Mouse (Mus musculus) MEL (cell line): Measurements from ENCODE around the gene Per1. TPM values are rescaled to one million over a fixed set of nuclear protein-coding genes. Genes with fewer than 3 reads are reported as not detected.

Experiments
- DNase-seq: peaks from one replicate; pipeline ENCODE4 v3.0.0; 2011; ENCODE audit warnings: low read depth, low spot score
- H3K27ac ChIP-seq: 2 replicates; pipeline ENCODE4 v1.5.1; 2012; ENCODE audit warnings: low read depth, mild to moderate bottlenecking, control low read depth, low read length, moderate library complexity; ENCODE audit not compliant: control insufficient read depth
- H3K27me3 ChIP-seq, 2 experiments: fragments of 150-350 bp in 1 of 2; sonication (generic) in 1 of 2; 2 replicates each; pipeline ENCODE4 v1.6.1; 2012; ENCODE audit warnings: low read length in 2 of 2, mild to moderate bottlenecking in 2 of 2, improper control_type of control experiment in 1 of 2, moderate library complexity in 1 of 2; ENCODE audit not compliant: insufficient read depth in 2 of 2, control insufficient read depth in 1 of 2
- H3K36me3 ChIP-seq, 2 experiments: 2 replicates each; pipeline ENCODE4 v1.6.1; 2012 to 2014; ENCODE audit warnings: low read length in 2 of 2, improper control_type of control experiment in 1 of 2, inconsistent platforms in 1 of 2, mild to moderate bottlenecking in 1 of 2; ENCODE audit not compliant: insufficient read depth in 2 of 2, control insufficient read depth in 1 of 2
- H3K4me1 ChIP-seq, 2 experiments: fragments of 150-350 bp in 1 of 2; sonication (generic) in 1 of 2; 2 replicates each; pipeline ENCODE4 v1.6.1; 2012; ENCODE audit warnings: low read length in 2 of 2, improper control_type of control experiment in 1 of 2, mild to moderate bottlenecking in 1 of 2; ENCODE audit not compliant: insufficient read depth in 2 of 2, control insufficient read depth in 1 of 2
- H3K4me3 ChIP-seq, 2 experiments: fragments of 150-350 bp in 1 of 2; sonication (generic) in 1 of 2; 2 replicates each; pipeline ENCODE4 v1.5.1; 2012; ENCODE audit warnings: low read depth in 2 of 2, low read length in 2 of 2, mild to moderate bottlenecking in 2 of 2, moderate library complexity in 2 of 2, control low read depth in 1 of 2, improper control_type of control experiment in 1 of 2; ENCODE audit not compliant: control insufficient read depth in 1 of 2, insufficient read depth in 1 of 2
- H3K79me2 ChIP-seq: 2 replicates; pipeline ENCODE4 v1.6.1; 2012; ENCODE audit warnings: mild to moderate bottlenecking, low read length, moderate library complexity; ENCODE audit not compliant: control insufficient read depth, poor library complexity, insufficient read depth
- H3K9ac ChIP-seq: 2 replicates; pipeline ENCODE4 v1.6.1; 2012; ENCODE audit warnings: low read depth, mild to moderate bottlenecking, control low read depth, low read length, moderate library complexity; ENCODE audit not compliant: control insufficient read depth, poor library complexity, severe bottlenecking
- H3K9me3 ChIP-seq: fragments of 150-350 bp; sonication (generic); replicated peaks from 2 replicates; pipeline ENCODE4 v1.6.1; 2012; ENCODE audit warnings: mild to moderate bottlenecking, low read length, improper control_type of control experiment, moderate library complexity; ENCODE audit not compliant: insufficient read depth
- BHLHE40 ChIP-seq: IDR thresholded peaks from 2 replicates; pipeline ENCODE4 v1.6.1; 2012; ENCODE audit warnings: low read depth, mild to moderate bottlenecking, inconsistent platforms, low read length, improper control_type of control experiment, borderline replicate concordance
- CHD1 ChIP-seq: IDR thresholded peaks from 2 replicates; pipeline ENCODE4 v1.6.1; 2012; ENCODE audit warnings: low read depth, mild to moderate bottlenecking, inconsistent platforms, low read length, improper control_type of control experiment
- CHD2 ChIP-seq: IDR thresholded peaks from 2 replicates; pipeline ENCODE4 v1.6.1; 2011; ENCODE audit warnings: low read length, improper control_type of control experiment
- CTCF ChIP-seq, 3 experiments: IDR thresholded peaks in 2 of 3; conservative IDR thresholded peaks in 1 of 3; 2 replicates each; pipeline ENCODE4 v1.5.1; 2011 to 2012; ENCODE audit warnings: low read length in 3 of 3, low read depth in 2 of 3, mild to moderate bottlenecking in 2 of 3, improper control_type of control experiment in 1 of 3, inconsistent platforms in 1 of 3, mixed read lengths in 1 of 3, moderate library complexity in 1 of 3; ENCODE audit not compliant: control insufficient read depth in 1 of 3, insufficient read depth in 1 of 3, poor library complexity in 1 of 3, severe bottlenecking in 1 of 3
- E2F4 ChIP-seq: IDR thresholded peaks from 2 replicates; pipeline ENCODE4 v1.6.1; 2011; ENCODE audit warnings: low read depth, low read length, improper control_type of control experiment, borderline replicate concordance
- ELF1 ChIP-seq: IDR thresholded peaks from 2 replicates; pipeline ENCODE4 v1.6.1; 2014; ENCODE audit warnings: low read depth, mild to moderate bottlenecking, inconsistent platforms, low read length, improper control_type of control experiment, moderate library complexity
- ETS1 ChIP-seq: IDR thresholded peaks from 2 replicates; pipeline ENCODE4 v1.6.1; 2012; ENCODE audit warnings: low read depth, mild to moderate bottlenecking, inconsistent platforms, low read length, improper control_type of control experiment, moderate library complexity
- GABPA ChIP-seq: IDR thresholded peaks from 2 replicates; pipeline ENCODE4 v1.6.1; 2012; ENCODE audit warnings: low read depth, mild to moderate bottlenecking, inconsistent platforms, low read length, improper control_type of control experiment, moderate library complexity
- GATA1 ChIP-seq: IDR thresholded peaks from 2 replicates; pipeline ENCODE4 v1.6.1; 2011; ENCODE audit warnings: low read depth, low read length, improper control_type of control experiment
- HCFC1 ChIP-seq: IDR thresholded peaks from 2 replicates; pipeline ENCODE4 v1.6.1; 2012; ENCODE audit warnings: low read depth, mild to moderate bottlenecking, inconsistent platforms, low read length, improper control_type of control experiment, moderate library complexity
- JUND ChIP-seq: IDR thresholded peaks from 2 replicates; pipeline ENCODE4 v1.6.1; 2011; ENCODE audit warnings: low read depth, mild to moderate bottlenecking, improper control_type of control experiment, low read length
- KAT2A ChIP-seq: conservative IDR thresholded peaks from 2 replicates; pipeline ENCODE4 v1.6.1; 2012; ENCODE audit warnings: low read depth, low read length, improper control_type of control experiment, inconsistent platforms
- MAX ChIP-seq: IDR thresholded peaks from 2 replicates; pipeline ENCODE4 v1.6.1; 2011; ENCODE audit warnings: low read length, improper control_type of control experiment
- MAZ ChIP-seq: IDR thresholded peaks from 2 replicates; pipeline ENCODE4 v1.6.1; 2012; ENCODE audit warnings: low read depth, mild to moderate bottlenecking, inconsistent platforms, low read length, improper control_type of control experiment
- MEF2A ChIP-seq: IDR thresholded peaks from 2 replicates; pipeline ENCODE4 v1.6.1; 2014; ENCODE audit warnings: low read depth, mild to moderate bottlenecking, inconsistent platforms, low read length, improper control_type of control experiment; ENCODE audit not compliant: poor library complexity, insufficient replicate concordance, severe bottlenecking; ENCODE audit errors: extremely low read depth
- MXI1 ChIP-seq: IDR thresholded peaks from 2 replicates; pipeline ENCODE4 v1.6.1; 2011; ENCODE audit warnings: mild to moderate bottlenecking, low read depth, low read length, improper control_type of control experiment
- MYB ChIP-seq: IDR thresholded peaks from 2 replicates; pipeline ENCODE4 v1.6.1; 2011; ENCODE audit warnings: mild to moderate bottlenecking, low read depth, low read length, improper control_type of control experiment
- MYC ChIP-seq: IDR thresholded peaks from 2 replicates; pipeline ENCODE4 v1.6.1; 2011; ENCODE audit warnings: low read depth, mild to moderate bottlenecking, low read length, improper control_type of control experiment, moderate library complexity
- NELFE ChIP-seq: IDR thresholded peaks from 2 replicates; pipeline ENCODE4 v1.6.1; 2011; ENCODE audit warnings: low read depth, low read length, improper control_type of control experiment
- NRF1 ChIP-seq: IDR thresholded peaks from 2 replicates; pipeline ENCODE4 v1.6.1; 2014; ENCODE audit warnings: low read depth, mild to moderate bottlenecking, inconsistent platforms, low read length, improper control_type of control experiment, moderate library complexity; ENCODE audit not compliant: poor library complexity, insufficient read depth, severe bottlenecking
- POLR2A ChIP-seq, 2 experiments: IDR thresholded peaks; 2 replicates each; pipeline ENCODE4 v1.6.1; 2011 to 2012; ENCODE audit warnings: low read length in 2 of 2, mild to moderate bottlenecking in 2 of 2, control low read depth in 1 of 2, improper control_type of control experiment in 1 of 2, low read depth in 1 of 2, moderate library complexity in 1 of 2; ENCODE audit not compliant: control insufficient read depth in 1 of 2, insufficient read depth in 1 of 2, poor library complexity in 1 of 2
- POLR2AphosphoS2 ChIP-seq: IDR thresholded peaks from 2 replicates; pipeline ENCODE4 v1.6.1; 2011; ENCODE audit warnings: low read length, improper control_type of control experiment
- SIN3A ChIP-seq: IDR thresholded peaks from 2 replicates; pipeline ENCODE4 v1.6.1; 2012; ENCODE audit warnings: low read length, improper control_type of control experiment, inconsistent platforms
- SMC3 ChIP-seq: IDR thresholded peaks from 2 replicates; pipeline ENCODE4 v1.6.1; 2011; ENCODE audit warnings: low read depth, low read length, improper control_type of control experiment
- TAL1 ChIP-seq: IDR thresholded peaks from 2 replicates; pipeline ENCODE4 v1.6.1; 2012; ENCODE audit warnings: mild to moderate bottlenecking, inconsistent platforms, low read length, moderate library complexity, mixed read lengths
- TBP ChIP-seq: IDR thresholded peaks from 2 replicates; pipeline ENCODE4 v1.8.0; 2011; ENCODE audit warnings: low read depth, low read length, improper control_type of control experiment
- TCF12 ChIP-seq: IDR thresholded peaks from 2 replicates; pipeline ENCODE4 v1.6.1; 2014; ENCODE audit warnings: low read depth, mild to moderate bottlenecking, inconsistent platforms, low read length, improper control_type of control experiment, moderate library complexity
- UBTF ChIP-seq: IDR thresholded peaks from 2 replicates; pipeline ENCODE4 v1.6.1; 2012; ENCODE audit warnings: low read depth, mild to moderate bottlenecking, inconsistent platforms, low read length, improper control_type of control experiment, moderate library complexity, borderline replicate concordance; ENCODE audit not compliant: insufficient read depth
- USF1 ChIP-seq: IDR thresholded peaks from 2 replicates; pipeline ENCODE4 v1.6.1; 2014; ENCODE audit warnings: low read depth, mild to moderate bottlenecking, inconsistent platforms, low read length, improper control_type of control experiment, moderate library complexity
- USF2 ChIP-seq, 2 experiments: IDR thresholded peaks; 2 replicates each; pipeline ENCODE4 v1.6.1; 2011 to 2012; ENCODE audit warnings: improper control_type of control experiment in 2 of 2, low read length in 2 of 2, borderline replicate concordance in 1 of 2, inconsistent platforms in 1 of 2, low read depth in 1 of 2, mild to moderate bottlenecking in 1 of 2; ENCODE audit not compliant: insufficient read depth in 1 of 2
- ZC3H11A ChIP-seq: IDR thresholded peaks from 2 replicates; pipeline ENCODE4 v1.6.1; 2012; ENCODE audit warnings: low read depth, mild to moderate bottlenecking, inconsistent platforms, low read length, improper control_type of control experiment
- ZMIZ1 ChIP-seq: IDR thresholded peaks from 2 replicates; pipeline ENCODE4 v1.6.1; 2012; ENCODE audit warnings: low read depth, mild to moderate bottlenecking, inconsistent platforms, low read length, improper control_type of control experiment, moderate library complexity
- ZNF384 ChIP-seq: IDR thresholded peaks from 2 replicates; pipeline ENCODE4 v1.6.1; 2012; ENCODE audit warnings: low read depth, mild to moderate bottlenecking, inconsistent platforms, low read length, improper control_type of control experiment
- polyA plus RNA-seq, 2 experiments: library from polyadenylated mRNA; stranded (reverse) in 1 of 2; unstranded in 1 of 2; fragments of >175 nt in 1 of 2; fragments of >200 nt in 1 of 2; gene quantifications; 2 replicates each; pipeline versions ENCODE4 v1.2.1 to v1.2.4; 2012; ENCODE audit warnings: low replicate concordance in 2 of 2, low read depth in 1 of 2; ENCODE audit not compliant: insufficient read length in 2 of 2, insufficient read depth in 1 of 2, missing spikeins in 1 of 2
- total RNA-seq: library from RNA; depleted of rRNA; stranded (reverse); fragments of 300-350 nt; gene quantifications from 2 replicates; pipeline ENCODE4 v1.2.3, GENCODE M21; 2012; rRNA removed

The Per1 gene
- total RNA-seq (4.5 and 5.6 TPM in 2 replicates), polyA plus RNA-seq (10 to 100 TPM in 1 of 2 experiments, not detected in 1; 34.9 TPM)

DNA sequence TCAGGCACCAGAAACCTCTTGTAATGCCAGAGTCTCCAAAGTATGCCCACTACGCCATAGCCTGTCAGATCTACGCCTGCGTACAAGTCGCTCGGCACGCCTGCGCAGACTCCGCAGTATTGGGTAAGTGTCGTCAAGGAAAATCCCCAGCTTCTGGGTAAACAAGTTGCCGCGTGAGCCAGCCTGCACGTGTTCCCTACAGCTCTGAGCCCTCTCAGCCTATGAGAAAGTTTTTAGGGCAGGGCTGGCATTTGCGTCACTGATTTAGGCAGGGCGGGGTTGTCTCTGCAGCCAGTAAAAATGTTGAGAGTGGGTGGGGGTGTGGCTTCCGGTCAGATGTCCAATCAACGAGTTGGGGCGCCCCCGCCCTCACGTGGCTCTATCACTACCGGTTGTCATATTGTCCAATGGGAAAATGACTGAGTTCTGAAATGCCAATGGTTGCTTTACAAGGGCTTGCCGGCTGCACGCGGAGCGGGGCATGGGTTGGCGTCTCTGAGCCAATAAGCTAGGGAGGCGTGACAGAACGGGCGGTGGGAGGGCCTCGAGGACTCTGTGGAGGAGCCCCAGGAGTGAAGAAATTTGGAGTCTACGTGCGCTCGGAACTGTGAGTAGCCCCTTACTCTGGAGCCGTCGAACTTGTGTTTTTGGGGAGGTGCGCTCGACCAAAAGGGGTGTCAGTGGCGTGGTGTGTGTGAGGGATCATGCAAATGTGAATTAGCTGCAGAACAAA, at the start of gene Per1:
Gene Per1 (plus strand): TSS at position 521 of the 733 bp plus-strand sequence.
- H3K27ac ChIP-seq, result peak within 1 kb of the TSS; percentile 88
- peaks cover 6 to 10% of the 10 kb centered on the region in 2 experiments for H3K36me3 ChIP-seq
- TF ChIP-seq POLR2AphosphoS2, result peak; percentile 50; the same call in 1 of the 2 replicates
- TF ChIP-seq SMC3, result no peak
- 0 out of 2 replicates have a peak, but pooled peaks have one; percentile 32 for TF ChIP-seq JUND
- peak; percentile 99 for TF ChIP-seq MYC
- TF ChIP-seq BHLHE40, result peak; percentile 98
- no peak for TF ChIP-seq MEF2A
- TF ChIP-seq TCF12, result peak; percentile 28; the same call in 1 of the 2 replicates
- peak; percentile 89 for TF ChIP-seq ETS1
- no peak for TF ChIP-seq E2F4
- peak; percentile 100 for TF ChIP-seq MAX
- peak; percentile 89; the same call in 1 of the 2 replicates for TF ChIP-seq MAZ
- no peak for TF ChIP-seq TAL1
- peak; percentile 96 for TF ChIP-seq USF1
- no peak; the same call in 1 of the 2 replicates for TF ChIP-seq ZMIZ1
- TF ChIP-seq SIN3A, result peak; percentile 100
- no peak for TF ChIP-seq CHD1
- no peak for TF ChIP-seq ZC3H11A
- TF ChIP-seq GATA1, result peak; percentile 46; the same call in 1 of the 2 replicates
- peak; percentile 90 for TF ChIP-seq CHD2
- peak; percentile 92 for TF ChIP-seq ELF1
- peak; percentile 100 for TF ChIP-seq MXI1
- TF ChIP-seq GABPA, result no peak
- TF ChIP-seq TBP, result no peak
- peak; percentile 96 for TF ChIP-seq NRF1
- TF ChIP-seq UBTF, result 0 out of 2 replicates have a peak, but pooled peaks have one; percentile 59
- TF ChIP-seq MYB, result no peak
- TF ChIP-seq ZNF384, result no peak
- peak in 1 of 2 experiments; percentile 72; a peak in 2 of 4 replicates for TF ChIP-seq USF2 (IDR thresholded peaks at IDR 0.05; ENCODE audit: borderline replicate concordance in 1 of 2, insufficient read depth in 1 of 2, low read depth in 1 of 2, low read length in 2 of 2)
- TF ChIP-seq KAT2A, result peak; percentile 68
- peak; percentile 92 for TF ChIP-seq HCFC1
- no peak for TF ChIP-seq CTCF (IDR thresholded peaks at IDR 0.05 in 2 of 3, conservative IDR thresholded peaks at IDR 0.05 in 1 of 3; ENCODE audit: control insufficient read depth in 1 of 3, insufficient read depth in 1 of 3, low read depth in 2 of 3, low read length in 3 of 3, poor library complexity in 1 of 3, severe bottlenecking in 1 of 3)
- TF ChIP-seq NELFE, result peak; percentile 59
- peak; percentile 38 to 62; a peak in 3 of 4 replicates for TF ChIP-seq POLR2A (IDR thresholded peaks at IDR 0.05; ENCODE audit: control insufficient read depth in 1 of 2, insufficient read depth in 1 of 2, low read depth in 1 of 2, low read length in 2 of 2, poor library complexity in 1 of 2)
- peak within 1 kb of the TSS; percentile 54 to 61 for H3K4me3 ChIP-seq
- H3K9me3 ChIP-seq, result no peaks in the 10 kb centered on the region
- H3K9ac ChIP-seq, result peak within 1 kb of the TSS; percentile 72
- peaks cover 12% of the 10 kb centered on the region for H3K79me2 ChIP-seq
- peak; percentile 100 for DNase-seq
- peaks cover 15 to 18% of the 10 kb centered on the region in 2 experiments for H3K4me1 ChIP-seq
- no peaks in the 10 kb centered on the region for H3K27me3 ChIP-seq
